Mouse (Mus musculus): ENCODE results near the gene Hdac7. TPM values are rescaled to one million over a fixed set of nuclear protein-coding genes. Genes with fewer than 3 reads are reported as not detected.

Hdac7 gene
- polyA plus RNA-seq, 1 experiment = 45.8 TPM

GRCm38 (mm10) chr15:97745331-97745730 is 99.0 kb downstream of the Hdac7 start:
- no peak for DNase-seq (ENCODE audit: low spot score)

DNA sequence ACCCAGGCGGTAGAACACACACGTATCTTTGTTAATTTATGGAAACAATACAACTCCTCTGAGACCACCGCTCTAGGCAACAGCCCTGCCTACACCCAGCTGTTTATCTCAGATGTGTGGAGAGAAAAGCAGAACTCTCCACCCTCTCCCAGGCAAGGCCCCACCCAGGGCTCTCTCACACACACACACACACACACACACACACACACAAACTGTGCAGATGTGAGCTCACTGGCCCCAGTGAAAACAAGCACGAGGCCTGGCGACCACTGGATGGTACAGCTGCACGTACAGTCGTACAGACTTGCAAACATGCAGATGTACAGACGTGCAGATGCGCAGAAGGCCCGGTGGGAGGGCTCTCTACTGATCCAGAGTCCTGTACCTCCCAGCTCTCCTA is 99.4 kb downstream of the Hdac7 start:
- no peak for DNase-seq (ENCODE audit: low spot score)

GRCm38 (mm10) chr15:97743961-97744525 is 100.3 kb downstream of the Hdac7 start:
- no peak for DNase-seq (ENCODE audit: low spot score)

GRCm38 (mm10) chr15:97743210-97743609 is 101.1 kb downstream of the Hdac7 start:
- DNase-seq (ENCODE audit: low spot score) = no peak

Other genes starting within 250 kb of the Hdac7 start
- 23.5 and 26.0 TPM in 2 replicates for gene Rpap3, start 138.7 kb downstream of the Hdac7 start, polyA plus RNA-seq (2012; rRNA removed)
- gene Endou, start 113.2 kb downstream of the Hdac7 start, polyA plus RNA-seq (2012; rRNA removed) = 1.7 and 2.1 TPM in 2 replicates
- 17.8 and 19.2 TPM in 2 replicates for gene Rapgef3, start 76.5 kb downstream of the Hdac7 start, polyA plus RNA-seq (2012; rRNA removed)
- gene Slc48a1, start 66.0 kb downstream of the Hdac7 start, polyA plus RNA-seq (2012; rRNA removed) = 72.4 and 91.1 TPM in 2 replicates
- 1.3 and 1.6 TPM in 2 replicates for gene Vdr, start 66.1 kb upstream of the Hdac7 start, polyA plus RNA-seq (2012; rRNA removed)
- gene Tmem106c, start 119.7 kb upstream of the Hdac7 start, polyA plus RNA-seq (2012; rRNA removed) = 65.7 and 80.9 TPM in 2 replicates
- gene Col2a1, start 160.2 kb upstream of the Hdac7 start, polyA plus RNA-seq (2012; rRNA removed) = 0.08 and 0.10 TPM in 2 replicates
- 69.9 TPM in 2 replicates for gene Pfkm, start 248.1 kb upstream of the Hdac7 start, polyA plus RNA-seq (2012; rRNA removed)
- gene Senp1, start 249.2 kb upstream of the Hdac7 start, polyA plus RNA-seq (2012; rRNA removed) = 18.4 and 20.0 TPM in 2 replicates

All from urinary bladder, adult 2 months (tissue).